Mouse (Mus musculus) olfactory bulb, adult 2 months (tissue): ENCODE measurements at regions not wholly inside any gene's neighbourhood (a gene's known extent, or its start where the extent isn't known, plus 50 kb on each side); places are given as distances from the start of the nearest gene placed in this dataset.

Experiments used
- H3K27ac ChIP-seq: fragments of 200-500 bp; 2 replicates; pipeline ENCODE4 v1.5.1; 2012; ENCODE audit warnings: low read depth, low read length; ENCODE audit not compliant: insufficient read depth
- H3K4me1 ChIP-seq: fragments of 200-500 bp; 2 replicates; pipeline ENCODE4 v1.6.1; 2012; ENCODE audit warnings: low read length; ENCODE audit not compliant: control insufficient read depth, insufficient read depth
- H3K4me3 ChIP-seq: fragments of 200-500 bp; 2 replicates; pipeline ENCODE4 v1.5.1; 2012; ENCODE audit warnings: mild to moderate bottlenecking, low read depth, low read length, moderate library complexity; ENCODE audit not compliant: insufficient read depth
- CTCF ChIP-seq: fragments of 200-500 bp; IDR thresholded peaks from 2 replicates; pipeline ENCODE4 v1.5.1; 2012; ENCODE audit warnings: low read depth, mild to moderate bottlenecking, low read length, moderate library complexity; ENCODE audit not compliant: insufficient read depth
- POLR2A ChIP-seq: fragments of 200-500 bp; IDR thresholded peaks from 2 replicates; pipeline ENCODE4 v1.6.1; 2012; ENCODE audit warnings: mild to moderate bottlenecking, low read depth, low read length, moderate library complexity; ENCODE audit not compliant: insufficient read depth
- WGBS: fragments of 180-500 bp; shearing (Covaris S2); methylation state at CpG from one replicate; pipeline ENCODE4 v1.1.7; 2018; 5-methylcytosine and 5-hydroxymethylcytosine counted together

GRCm38 (mm10) chr3:15205266-15206229 is 126.6 kb downstream of the Gm9733 start:
- Histone ChIP-seq H3K4me3 (no peak overlapping the region), H3K27ac (no peak overlapping the region), H3K4me1 (no peaks in the 10 kb centered on the region)
- TF ChIP-seq CTCF (no peak), POLR2A (no peak)
- WGBS: 39% methylated on average over 6 of the region's 6 CpGs

GRCm38 (mm10) chr3:15212357-15212756 is 119.7 kb downstream of the Gm9733 start:
- Histone ChIP-seq H3K27ac (no peak overlapping the region), H3K4me3 (no peak overlapping the region), H3K4me1 (no peaks in the 10 kb centered on the region)
- WGBS: 90% methylated on average over 3 of the region's 3 CpGs
- TF ChIP-seq CTCF: no peak
- TF ChIP-seq POLR2A: no peak

- TF ChIP-seq CTCF (no peak), POLR2A (no peak)
- Histone ChIP-seq H3K27ac (no peak overlapping the region), H3K4me1 (no peaks in the 10 kb centered on the region), H3K4me3 (no peak overlapping the region)
Measured at GRCm38 (mm10) chr3:15217591-15217990, 114.5 kb downstream of the Gm9733 start.

GRCm38 (mm10) chr3:15219275-15219674 is 112.8 kb downstream of the Gm9733 start:
- Histone ChIP-seq H3K27ac (no peak overlapping the region), H3K4me3 (no peak overlapping the region), H3K4me1 (no peaks in the 10 kb centered on the region)
- TF ChIP-seq CTCF (no peak), POLR2A (no peak)
- WGBS: 85% methylated on average over 2 of the region's 2 CpGs

- H3K4me3 ChIP-seq: no peak overlapping the region
- no peak overlapping the region for H3K27ac ChIP-seq
- TF ChIP-seq CTCF (no peak), POLR2A (no peak)
- WGBS: 85% methylated on average over 6 of the region's 6 CpGs
- no peaks in the 10 kb centered on the region for H3K4me1 ChIP-seq
Measured at GRCm38 (mm10) chr3:15223266-15223665, 108.8 kb downstream of the Gm9733 start.

- TF ChIP-seq POLR2A (no peak), CTCF (no peak)
- Histone ChIP-seq H3K4me1 (no peaks in the 10 kb centered on the region), H3K27ac (no peak overlapping the region), H3K4me3 (no peak overlapping the region)
- WGBS: 65% methylated on average over 1 of the region's 1 CpGs
Measured at GRCm38 (mm10) chr3:15224452-15224851, 107.7 kb downstream of the Gm9733 start.

GRCm38 (mm10) chr3:15228641-15229040 is 103.5 kb downstream of the Gm9733 start:
- TF ChIP-seq POLR2A: no peak
- TF ChIP-seq CTCF: no peak
- Histone ChIP-seq H3K27ac (no peak overlapping the region), H3K4me3 (no peak overlapping the region), H3K4me1 (no peaks in the 10 kb centered on the region)
- 94% methylated on average over 2 of the region's 2 CpGs for WGBS

GRCm38 (mm10) chr3:15230204-15230603 is 101.9 kb downstream of the Gm9733 start:
- Histone ChIP-seq H3K4me1 (no peaks in the 10 kb centered on the region), H3K27ac (no peak overlapping the region), H3K4me3 (no peak overlapping the region)
- WGBS: 74% methylated on average over 6 of the region's 6 CpGs
- no peak for TF ChIP-seq CTCF
- TF ChIP-seq POLR2A: no peak

GRCm38 (mm10) chr3:15231433-15231832 is 100.7 kb downstream of the Gm9733 start:
- 21% methylated on average over 3 of the region's 3 CpGs for WGBS
- TF ChIP-seq CTCF: no peak
- no peak for TF ChIP-seq POLR2A
- Histone ChIP-seq H3K4me3 (no peak overlapping the region), H3K27ac (no peak overlapping the region), H3K4me1 (no peaks in the 10 kb centered on the region)
